Mouse (Mus musculus) liver, adult 2 months (tissue): ENCODE data around the gene Ypel5.

ENCODE experiments used
- CTCF ChIP-seq: fragments of 200-500 bp; IDR thresholded peaks from 2 replicates; pipeline ENCODE4 v1.5.1; 2011; ENCODE audit warnings: low read depth, low read length, control low read depth
- POLR2A ChIP-seq: fragments of 200-500 bp; IDR thresholded peaks from 2 replicates; pipeline ENCODE4 v1.6.1; 2011; ENCODE audit warnings: low read length, control low read depth; ENCODE audit not compliant: insufficient read depth; ENCODE audit errors: extremely low read depth

GRCm38 (mm10) chr17:72878979-72879378 lies 42.7 kb downstream of the Ypel5 start:
- TF ChIP-seq CTCF: no peak
- TF ChIP-seq POLR2A: no peak
